ENCODE assay signal across 9 mouse cellular contexts in genomic region chr1:128803433-128804060, GRCm38 (mm10).
DNase-seq lines count a peak whose midpoint lies in the region; ATAC-seq and TF ChIP-seq lines count a peak whose summit lies in the region.
"Had no signal": no experiment of that assay in that cellular context is flagged by ENCODE, and none has a peak within 500 bp of the region (broad histone marks: within the 10 kb centered on the region; RNA-seq: fewer than 3 reads in every experiment).

No protein-coding gene starts in this region.

- no peaks in the 10 kb centered on the region for H3K4me1 ChIP-seq in liver, embryonic 11.5 days (replicated peaks; ENCODE audit: control insufficient read depth, insufficient read depth, low read length)
- peaks cover 24% of the 10 kb centered on the region for H3K4me1 ChIP-seq in forebrain, embryonic 15.5 days
- peaks cover 9% of the 10 kb centered on the region for H3K4me1 ChIP-seq in intestine, embryonic 14.5 days (replicated peaks; ENCODE audit: control insufficient read depth, insufficient read depth, low read length)
- H3K4me1 ChIP-seq in midbrain, embryonic 16.5 days (ENCODE audit: control insufficient read depth, insufficient read depth, low read length): peaks cover 14% of the 10 kb centered on the region
- H3K4me1 ChIP-seq in liver, postnatal 0 days (ENCODE audit: insufficient read depth): no peaks in the 10 kb centered on the region

- no peak for TF ChIP-seq CTCF in liver, postnatal 0 days (IDR thresholded peaks at IDR 0.05; ENCODE audit: low read depth)
- no peak for TF ChIP-seq CTCF in layer of hippocampus, adult 2 months (conservative IDR thresholded peaks at IDR 0.05)

- 32% methylated on average over 9 of the region's 9 CpGs for WGBS in liver, embryonic 11.5 days
- WGBS in forebrain, embryonic 15.5 days: 29% methylated on average over 9 of the region's 9 CpGs
- 27% methylated on average over 9 of the region's 9 CpGs for WGBS in intestine, embryonic 14.5 days
- 9% methylated on average over 9 of the region's 9 CpGs for WGBS in midbrain, embryonic 16.5 days
- whole genome bisulfite sequencing in liver, postnatal 0 days (ENCODE audit: insufficient replicate concordance): 43% methylated on average over 9 of the region's 9 CpGs

- H3K9ac ChIP-seq in liver, embryonic 11.5 days (ENCODE audit: low read depth, low read length): no peak overlapping the region
- no peak overlapping the region for H3K9ac ChIP-seq in forebrain, embryonic 15.5 days (replicated peaks)
- H3K9ac ChIP-seq in intestine, embryonic 14.5 days (ENCODE audit: low read length): no peak overlapping the region
- H3K9ac ChIP-seq in midbrain, embryonic 16.5 days (ENCODE audit: low read depth, low read length): no peak overlapping the region
- no peak overlapping the region for H3K9ac ChIP-seq in liver, postnatal 0 days (replicated peaks)

- no peak for TF ChIP-seq EP300 in liver, postnatal 0 days (IDR thresholded peaks at IDR 0.05; ENCODE audit: low read depth)

- 0 out of 2 replicates have a peak, but pooled peaks have one; percentile 15 for ATAC-seq in liver, embryonic 11.5 days (replicated peaks; ENCODE audit: low FRiP score)
- peak; percentile 78 for ATAC-seq in forebrain, embryonic 15.5 days (replicated peaks)
- peak; percentile 75 for ATAC-seq in intestine, embryonic 14.5 days (replicated peaks; ENCODE audit: low FRiP score, low TSS enrichment, low read depth)
- peak; percentile 52 for ATAC-seq in midbrain, embryonic 16.5 days
- ATAC-seq in liver, postnatal 0 days: no peak

- H3K36me3 ChIP-seq in liver, embryonic 11.5 days (ENCODE audit: control insufficient read depth, insufficient read depth, low read length): no peaks in the 10 kb centered on the region
- no peaks in the 10 kb centered on the region for H3K36me3 ChIP-seq in forebrain, embryonic 15.5 days
- H3K36me3 ChIP-seq in intestine, embryonic 14.5 days (ENCODE audit: control insufficient read depth, insufficient read depth, low read length): no peaks in the 10 kb centered on the region
- no peaks in the 10 kb centered on the region for H3K36me3 ChIP-seq in midbrain, embryonic 16.5 days (ENCODE audit: control insufficient read depth, insufficient read depth, low read length)
- no peaks in the 10 kb centered on the region for H3K36me3 ChIP-seq in liver, postnatal 0 days (replicated peaks; ENCODE audit: insufficient read depth, low read length)

- H3K4me2 ChIP-seq in liver, embryonic 11.5 days: no peak overlapping the region
- no peak overlapping the region for H3K4me2 ChIP-seq in forebrain, embryonic 15.5 days (replicated peaks)
- H3K4me2 ChIP-seq in intestine, embryonic 14.5 days (ENCODE audit: low read length): peak overlapping the region; percentile 2; the same call in 1 of the 2 replicates
- H3K4me2 ChIP-seq in midbrain, embryonic 16.5 days (ENCODE audit: low read length): no peak overlapping the region
- H3K4me2 ChIP-seq in liver, postnatal 0 days (ENCODE audit: low read depth, low read length): no peak overlapping the region

- H3K9me3 ChIP-seq in liver, embryonic 11.5 days (ENCODE audit: control insufficient read depth, low read length): no peaks in the 10 kb centered on the region
- no peaks in the 10 kb centered on the region for H3K9me3 ChIP-seq in forebrain, embryonic 15.5 days
- no peaks in the 10 kb centered on the region for H3K9me3 ChIP-seq in intestine, embryonic 14.5 days (ENCODE audit: control insufficient read depth, low read length)
- H3K9me3 ChIP-seq in midbrain, embryonic 16.5 days (replicated peaks; ENCODE audit: control insufficient read depth, low read length, poor library complexity, severe bottlenecking): no peaks in the 10 kb centered on the region
- H3K9me3 ChIP-seq in liver, postnatal 0 days (ENCODE audit: low read length): no peaks in the 10 kb centered on the region

- no peak overlapping the region for H3K4me3 ChIP-seq in liver, embryonic 11.5 days (ENCODE audit: low read depth, low read length)
- H3K4me3 ChIP-seq in forebrain, embryonic 15.5 days: no peak overlapping the region
- no peak overlapping the region for H3K4me3 ChIP-seq in intestine, embryonic 14.5 days (ENCODE audit: low read depth, low read length)
- H3K4me3 ChIP-seq in midbrain, embryonic 16.5 days (ENCODE audit: low read depth, low read length): no peak overlapping the region
- H3K4me3 ChIP-seq in liver, postnatal 0 days (ENCODE audit: low read depth, low read length): no peak overlapping the region
- no peak overlapping the region for H3K4me3 ChIP-seq in layer of hippocampus, adult 2 months

- H3K27ac ChIP-seq in liver, embryonic 11.5 days (ENCODE audit: low read depth, low read length): no peak overlapping the region
- peak overlapping the region; percentile 60 for H3K27ac ChIP-seq in forebrain, embryonic 15.5 days (replicated peaks)
- H3K27ac ChIP-seq in intestine, embryonic 14.5 days (ENCODE audit: low read depth): peak overlapping the region; percentile 73
- no peak overlapping the region for H3K27ac ChIP-seq in midbrain, embryonic 16.5 days (ENCODE audit: low read length)
- no peak overlapping the region for H3K27ac ChIP-seq in liver, postnatal 0 days (ENCODE audit: low read depth)
- no peak overlapping the region for H3K27ac ChIP-seq in layer of hippocampus, adult 2 months

- DNase-seq in liver, embryonic 11.5 days (ENCODE audit: low spot score): no peak
- DNase-seq in liver: no peak
- peak; percentile 63 for DNase-seq in intestine, embryonic 14.5 days (ENCODE audit: low spot score)
- DNase-seq in cerebellum, adult 9-10 months: no peak
- DNase-seq in liver, postnatal 0 days: no peak
- DNase-seq in layer of hippocampus, adult 2 months (ENCODE audit: low spot score in 2 of 2): no peak
- DNase-seq: thymus, postnatal 25 days had no signal

- H3K27me3 ChIP-seq in liver, embryonic 11.5 days (replicated peaks; ENCODE audit: control insufficient read depth, insufficient read depth, low read length): no peaks in the 10 kb centered on the region
- H3K27me3 ChIP-seq in forebrain, embryonic 15.5 days: no peaks in the 10 kb centered on the region
- no peaks in the 10 kb centered on the region for H3K27me3 ChIP-seq in intestine, embryonic 14.5 days (replicated peaks; ENCODE audit: control insufficient read depth, insufficient read depth, low read length)
- H3K27me3 ChIP-seq in midbrain, embryonic 16.5 days (ENCODE audit: control insufficient read depth, insufficient read depth, low read depth, low read length): no peaks in the 10 kb centered on the region
- 0 out of 2 replicates have a peak, but pooled peaks cover 5% of the 10 kb centered on the region for H3K27me3 ChIP-seq in liver, postnatal 0 days (ENCODE audit: insufficient read depth, low read length)

Comparison
In these comparisons a context has a peak if more than half of its experiments do, and no peak if none do; other contexts are left out.
1. H3K27ac ChIP-seq: peak in forebrain, embryonic 15.5 days (single experiment) and intestine, embryonic 14.5 days (single experiment); none in liver, embryonic 11.5 days (single experiment), midbrain, embryonic 16.5 days (single experiment), liver, postnatal 0 days (single experiment) and layer of hippocampus, adult 2 months (single experiment).